Mouse (Mus musculus) urinary bladder, postnatal 4 days (tissue): ENCODE data around the gene Heatr4.

Source experiments
- DNase-seq, 2 experiments: peaks; one replicate each; pipeline ENCODE4 v3.0.0; 2021 to 2022; ENCODE audit warnings: low spot score in 2 of 2

Gene Heatr4

DNA sequence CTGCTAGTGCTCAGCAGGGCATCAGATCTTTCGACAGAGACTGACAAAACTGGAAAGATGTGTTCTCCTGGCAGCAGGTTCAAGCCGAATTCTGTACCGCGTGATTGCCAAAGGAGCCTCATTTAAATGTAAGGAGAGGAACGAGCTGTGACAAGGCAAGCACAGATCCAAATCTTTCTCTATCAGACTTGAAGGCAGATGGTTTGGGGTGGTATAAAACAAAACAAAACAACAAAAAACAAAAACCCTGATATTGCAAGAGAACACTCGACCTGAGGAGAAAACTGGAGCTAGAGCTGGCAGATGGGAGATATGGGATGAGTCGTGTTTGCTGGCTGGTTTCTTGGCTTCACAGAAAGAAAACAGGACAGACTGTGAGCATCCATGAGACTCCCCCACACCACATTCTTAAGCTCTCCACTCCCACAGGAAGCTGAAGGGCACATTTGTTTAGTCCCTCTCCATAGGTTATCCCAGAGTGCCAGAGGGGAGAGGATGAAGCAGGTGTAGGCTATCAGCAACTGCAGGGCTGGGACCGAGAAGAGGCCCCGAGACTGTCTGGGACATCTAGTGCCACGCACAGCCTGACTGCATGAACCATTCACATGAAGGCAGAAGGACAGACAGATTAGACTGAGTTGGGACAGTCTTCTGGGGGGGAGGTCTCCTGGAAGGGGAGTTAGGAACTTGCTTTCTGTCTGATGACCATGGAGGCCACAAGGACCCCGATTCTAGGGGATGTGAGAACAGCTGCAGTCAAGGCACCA is 13.9 kb upstream of the Heatr4 start:
- no peak for DNase-seq

DNA sequence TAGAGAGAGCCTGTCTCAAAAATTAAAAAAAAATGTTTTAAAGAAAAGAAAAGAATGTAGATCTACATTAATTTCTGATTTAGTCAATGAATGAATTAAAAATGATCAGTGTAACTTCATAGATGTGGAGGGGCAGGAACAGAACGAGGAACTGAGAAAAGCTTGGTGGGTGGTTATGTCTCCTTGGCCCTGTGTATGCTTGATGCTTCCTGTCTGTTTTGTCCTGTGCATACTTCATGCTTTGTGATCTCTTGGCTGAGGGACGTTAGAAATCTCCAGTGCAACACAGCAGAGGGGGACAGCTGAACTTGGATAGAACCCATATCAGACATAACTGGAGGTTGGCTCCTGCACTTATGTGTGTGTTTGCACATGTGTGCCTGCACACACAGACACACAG is 12.6 kb upstream of the Heatr4 start:
- DNase-seq = no peak

GRCm38 (mm10) chr12:83989378-83989777 is 4.7 kb upstream of the Heatr4 start:
- no peak for DNase-seq

GRCm38 (mm10) chr12:83988483-83988882 is 3.8 kb upstream of the Heatr4 start:
- DNase-seq = no peak

DNA sequence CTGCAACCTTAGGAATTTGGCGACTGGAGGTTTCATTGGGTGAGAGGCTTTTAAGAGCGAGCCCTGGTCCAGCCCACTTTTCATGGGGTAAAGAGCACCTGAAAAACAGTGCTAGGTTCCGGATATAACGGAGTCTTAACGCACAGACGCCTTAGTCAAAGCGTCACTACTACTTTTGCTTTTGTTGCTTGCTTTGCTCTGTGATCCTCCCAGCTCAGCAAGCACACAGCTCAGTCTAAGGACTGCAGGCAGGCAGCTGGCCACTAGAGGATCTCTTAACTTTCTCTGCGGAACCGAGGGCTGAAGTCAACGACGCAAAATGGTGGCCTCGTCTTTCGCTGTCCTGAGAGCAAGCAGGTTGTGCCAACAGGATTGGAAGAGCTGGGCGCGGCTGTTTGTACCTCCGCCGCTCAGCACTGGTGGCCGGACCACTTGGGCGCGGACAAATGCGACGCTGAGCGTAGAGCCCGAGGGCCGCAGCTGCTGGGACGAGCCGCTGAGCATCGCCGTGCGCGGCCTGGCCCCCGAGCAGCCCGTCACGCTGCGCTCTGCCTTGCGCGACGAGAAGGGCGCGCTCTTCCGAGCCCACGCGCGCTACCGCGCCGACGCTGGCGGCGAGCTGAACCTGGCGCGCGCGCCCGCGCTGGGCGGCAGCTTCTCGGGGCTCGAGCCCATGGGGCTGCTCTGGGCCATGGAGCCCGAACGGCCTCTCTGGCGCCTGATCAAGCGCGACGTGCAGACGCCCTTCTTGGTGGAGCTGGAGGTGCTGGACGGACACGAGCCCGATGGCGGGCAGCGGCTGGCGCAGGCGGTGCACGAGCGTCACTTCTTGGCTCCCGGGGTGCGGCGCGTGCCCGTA is 3.2 kb upstream of the Heatr4 start, which contains the start of gene Acot2:
Acot2 (plus strand) TSS at position 279 of the 859 bp plus-strand sequence.
- peak; percentile 69 to 74 for DNase-seq

DNA sequence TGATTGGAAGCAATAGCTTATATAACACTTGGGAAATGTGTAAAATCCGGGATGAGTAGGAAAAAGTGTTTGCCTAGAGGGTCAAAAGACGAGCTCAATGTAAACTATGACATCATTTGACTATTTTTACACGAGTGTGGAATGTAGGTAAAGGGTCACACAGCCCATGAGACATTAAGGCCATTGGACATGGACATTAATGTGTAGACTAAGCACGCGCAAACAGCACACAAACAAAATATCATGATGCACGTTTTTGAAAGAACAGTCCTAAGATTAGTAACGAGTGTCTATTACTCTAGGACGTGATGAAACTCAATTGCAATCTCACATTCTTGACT is 2.6 kb upstream of the Heatr4 start:
- DNase-seq = no peak

DNA sequence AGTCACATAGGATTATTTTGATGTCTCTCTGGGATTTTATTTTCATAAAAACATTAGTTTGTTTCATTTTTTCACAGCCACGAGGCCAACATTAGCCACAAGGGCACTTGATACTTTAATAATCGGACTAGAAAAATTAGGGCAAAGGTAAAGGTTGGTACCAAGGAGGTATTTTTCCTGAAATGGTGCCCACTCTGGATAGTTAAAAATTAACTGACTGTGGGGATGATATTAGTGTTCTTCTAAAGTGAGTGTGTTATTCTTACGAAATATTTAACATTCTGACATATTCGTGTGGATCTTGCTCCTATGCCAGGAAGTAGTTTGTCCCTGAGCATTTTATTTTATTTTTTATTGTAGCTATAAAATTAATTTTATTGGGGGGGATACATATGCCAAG is 3.0 kb downstream of the Heatr4 start:
- no peak for DNase-seq

GRCm38 (mm10) chr12:83978862-83979261 is 5.8 kb downstream of the Heatr4 start:
- DNase-seq = no peak

- DNase-seq = no peak
Observed at GRCm38 (mm10) chr12:83972117-83972516, 12.5 kb downstream of the Heatr4 start.

GRCm38 (mm10) chr12:83965235-83965634 is 19.4 kb downstream of the Heatr4 start:
- DNase-seq = no peak

GRCm38 (mm10) chr12:83958278-83958677 is 26.4 kb downstream of the Heatr4 start:
- DNase-seq = no peak

DNA sequence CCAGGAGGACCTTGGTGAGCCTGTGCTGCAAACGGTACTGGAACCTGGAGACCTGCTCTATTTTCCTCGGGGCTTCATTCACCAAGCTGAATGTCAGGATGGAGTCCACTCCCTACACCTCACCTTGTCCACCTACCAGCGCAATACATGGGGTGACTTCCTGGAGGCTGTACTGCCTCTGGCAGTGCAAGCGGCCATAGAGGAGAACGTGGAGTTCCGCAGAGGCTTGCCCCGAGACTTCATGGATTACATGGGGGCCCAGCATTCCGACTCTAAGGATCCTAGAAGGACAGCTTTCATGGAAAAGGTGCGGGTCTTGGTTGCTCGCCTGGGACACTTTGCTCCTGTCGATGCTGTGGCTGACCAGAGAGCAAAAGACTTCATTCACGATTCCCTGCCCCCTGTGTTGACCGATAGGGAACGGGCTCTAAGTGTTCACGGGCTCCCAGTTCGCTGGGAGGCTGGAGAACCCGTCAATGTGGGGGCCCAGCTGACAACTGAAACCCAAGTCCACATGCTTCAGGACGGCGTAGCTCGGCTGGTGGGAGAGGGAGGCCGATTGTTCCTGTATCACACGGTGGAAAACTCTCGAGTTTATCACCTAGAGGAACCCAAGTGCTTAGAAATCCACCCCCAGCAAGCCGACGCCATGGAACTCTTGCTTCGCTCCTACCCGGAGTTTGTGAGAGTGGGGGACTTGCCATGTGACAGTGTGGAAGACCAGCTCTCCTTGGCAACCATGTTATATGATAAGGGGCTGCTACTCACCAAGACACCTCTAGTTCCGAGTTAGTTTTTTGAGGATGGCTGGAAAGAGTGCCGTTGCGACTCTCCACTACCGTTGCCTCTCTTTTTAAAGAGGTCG is 32.7 kb downstream of the Heatr4 start:
- no peak for DNase-seq

DNA sequence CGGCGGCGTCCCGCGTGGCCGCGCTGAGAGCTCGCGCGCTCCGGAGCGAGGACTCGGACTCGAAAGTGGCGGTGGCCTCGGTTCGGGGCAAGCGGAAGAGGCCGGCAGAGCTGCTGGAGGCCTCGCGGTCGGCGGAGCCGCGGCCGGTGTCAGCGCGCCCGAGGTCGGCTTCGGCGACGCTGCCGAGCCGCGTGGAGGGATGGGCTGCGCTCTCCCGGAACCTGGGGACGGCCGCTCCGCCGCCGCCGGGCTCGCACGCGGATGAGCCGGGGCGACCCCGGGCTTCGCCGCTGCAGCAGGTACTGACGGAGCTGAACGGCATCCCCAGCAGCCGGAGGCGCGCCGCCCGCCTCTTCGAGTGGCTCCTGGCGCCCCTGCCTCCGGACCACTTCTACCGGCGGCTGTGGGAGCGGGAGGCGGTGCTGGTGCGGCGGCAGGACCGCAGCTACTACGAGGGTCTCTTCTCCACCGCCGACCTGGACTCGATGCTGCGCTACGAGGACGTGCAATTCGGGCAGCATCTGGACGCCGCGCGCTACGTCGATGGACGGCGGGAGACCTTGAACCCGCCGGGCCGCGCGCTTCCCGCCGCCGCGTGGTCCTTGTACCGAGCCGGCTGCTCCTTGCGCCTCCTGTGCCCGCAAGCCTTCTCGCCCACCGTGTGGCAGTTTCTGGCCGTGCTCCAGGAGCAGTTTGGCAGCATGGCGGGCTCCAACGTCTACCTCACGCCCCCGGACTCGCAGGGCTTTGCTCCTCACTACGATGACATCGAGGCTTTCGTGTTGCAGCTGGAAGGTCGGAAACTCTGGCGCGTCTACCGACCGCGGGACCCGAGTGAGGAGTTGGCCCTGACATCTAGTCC is 33.6 kb downstream of the Heatr4 start:
- DNase-seq = peak in 1 of 2 experiments; percentile 27

DNA sequence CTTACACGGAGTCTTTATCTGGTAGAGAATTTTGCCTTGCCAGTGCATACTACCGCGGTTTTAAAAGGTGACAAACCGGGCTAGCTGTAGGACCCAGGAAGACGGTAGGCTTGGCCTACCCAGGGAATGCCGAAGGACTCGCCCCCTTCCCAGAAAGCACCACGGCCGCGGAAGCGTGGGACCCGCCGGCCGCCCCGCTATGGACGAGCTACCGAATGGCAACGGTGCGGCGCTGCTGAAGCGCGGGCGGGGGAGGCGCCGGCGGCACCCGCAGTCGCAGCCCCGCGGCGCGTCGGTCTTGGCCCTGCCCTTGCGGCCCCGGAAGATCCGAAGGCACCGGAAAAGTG is 34.2 kb downstream of the Heatr4 start, which contains the start of gene Riox1:
Riox1 (plus strand) TSS at position 116 of the 347 bp plus-strand sequence.
- peak; percentile 75 to 82 for DNase-seq

- DNase-seq = no peak
Observed at GRCm38 (mm10) chr12:83949776-83950492, 34.7 kb downstream of the Heatr4 start.

DNA sequence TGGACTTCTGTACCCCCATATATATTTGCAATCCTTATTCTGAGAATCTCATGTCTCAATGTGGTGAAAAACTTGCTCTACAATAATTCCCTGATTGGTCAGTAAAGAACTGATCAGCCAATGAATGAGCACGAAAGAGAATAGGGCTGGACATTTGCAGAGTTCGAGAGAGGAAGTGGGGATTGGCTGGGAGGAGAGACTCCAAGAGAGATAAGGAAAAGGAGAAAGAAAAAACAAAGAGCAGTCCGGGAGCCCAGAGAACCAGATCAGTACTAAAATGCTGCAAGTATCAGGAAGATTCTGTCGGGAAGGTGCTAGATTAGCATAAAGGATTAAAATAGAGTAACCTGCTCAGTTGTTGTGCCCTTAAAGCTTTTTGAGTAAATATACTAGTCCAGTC is 35.6 kb downstream of the Heatr4 start:
- no peak for DNase-seq

DNA sequence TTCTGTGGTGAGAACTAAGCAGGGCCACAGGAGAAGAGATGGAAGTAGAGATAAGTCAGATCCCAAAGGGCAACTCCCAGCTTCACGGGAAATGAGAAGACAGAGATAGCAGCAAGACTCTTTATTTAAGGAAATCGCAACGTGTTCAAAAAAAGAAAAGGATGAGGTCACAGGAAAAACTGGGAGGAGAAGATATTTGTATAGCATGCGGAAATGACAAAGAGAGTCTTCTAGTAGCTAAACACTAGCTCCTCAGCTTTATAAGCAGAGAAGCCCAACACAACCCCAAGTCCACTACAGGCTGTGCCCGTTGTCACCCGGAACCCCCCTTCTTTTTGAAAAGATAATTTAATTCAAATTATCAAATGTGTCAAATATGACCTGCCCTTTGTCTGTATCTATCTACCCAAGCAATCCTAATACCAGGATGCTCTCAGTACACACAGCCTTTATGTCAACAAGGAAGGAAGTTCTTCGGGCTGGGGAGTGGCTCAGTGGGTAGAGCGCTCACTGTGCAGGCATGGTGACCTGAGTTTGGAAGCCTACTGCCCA is 37.3 kb downstream of the Heatr4 start:
- no peak for DNase-seq

GRCm38 (mm10) chr12:83941938-83942337 is 42.7 kb downstream of the Heatr4 start:
- no peak for DNase-seq

GRCm38 (mm10) chr12:83940031-83940430 is 44.6 kb downstream of the Heatr4 start:
- no peak for DNase-seq

GRCm38 (mm10) chr12:83939332-83939731 is 45.3 kb downstream of the Heatr4 start:
- DNase-seq = no peak
